Mouse (Mus musculus) MEL (cell line): ENCODE results near the gene Syt17. TPM values are rescaled to one million over a fixed set of nuclear protein-coding genes. Genes with fewer than 3 reads are reported as not detected.

Source experiments
- DNase-seq: peaks from one replicate; pipeline ENCODE4 v3.0.0; 2011; ENCODE audit warnings: low read depth, low spot score
- H3K27ac ChIP-seq: 2 replicates; pipeline ENCODE4 v1.5.1; 2012; ENCODE audit warnings: low read depth, mild to moderate bottlenecking, control low read depth, low read length, moderate library complexity; ENCODE audit not compliant: control insufficient read depth
- H3K27me3 ChIP-seq, 2 experiments: fragments of 150-350 bp in 1 of 2; sonication (generic) in 1 of 2; 2 replicates each; pipeline ENCODE4 v1.6.1; 2012; ENCODE audit warnings: low read length in 2 of 2, mild to moderate bottlenecking in 2 of 2, improper control_type of control experiment in 1 of 2, moderate library complexity in 1 of 2; ENCODE audit not compliant: insufficient read depth in 2 of 2, control insufficient read depth in 1 of 2
- H3K36me3 ChIP-seq, 2 experiments: 2 replicates each; pipeline ENCODE4 v1.6.1; 2012 to 2014; ENCODE audit warnings: low read length in 2 of 2, improper control_type of control experiment in 1 of 2, inconsistent platforms in 1 of 2, mild to moderate bottlenecking in 1 of 2; ENCODE audit not compliant: insufficient read depth in 2 of 2, control insufficient read depth in 1 of 2
- H3K4me1 ChIP-seq, 2 experiments: fragments of 150-350 bp in 1 of 2; sonication (generic) in 1 of 2; 2 replicates each; pipeline ENCODE4 v1.6.1; 2012; ENCODE audit warnings: low read length in 2 of 2, improper control_type of control experiment in 1 of 2, mild to moderate bottlenecking in 1 of 2; ENCODE audit not compliant: insufficient read depth in 2 of 2, control insufficient read depth in 1 of 2
- H3K4me3 ChIP-seq, 2 experiments: fragments of 150-350 bp in 1 of 2; sonication (generic) in 1 of 2; 2 replicates each; pipeline ENCODE4 v1.5.1; 2012; ENCODE audit warnings: low read depth in 2 of 2, low read length in 2 of 2, mild to moderate bottlenecking in 2 of 2, moderate library complexity in 2 of 2, control low read depth in 1 of 2, improper control_type of control experiment in 1 of 2; ENCODE audit not compliant: control insufficient read depth in 1 of 2, insufficient read depth in 1 of 2
- H3K79me2 ChIP-seq: 2 replicates; pipeline ENCODE4 v1.6.1; 2012; ENCODE audit warnings: mild to moderate bottlenecking, low read length, moderate library complexity; ENCODE audit not compliant: control insufficient read depth, poor library complexity, insufficient read depth
- H3K9ac ChIP-seq: 2 replicates; pipeline ENCODE4 v1.6.1; 2012; ENCODE audit warnings: low read depth, mild to moderate bottlenecking, control low read depth, low read length, moderate library complexity; ENCODE audit not compliant: control insufficient read depth, poor library complexity, severe bottlenecking
- H3K9me3 ChIP-seq: fragments of 150-350 bp; sonication (generic); replicated peaks from 2 replicates; pipeline ENCODE4 v1.6.1; 2012; ENCODE audit warnings: mild to moderate bottlenecking, low read length, improper control_type of control experiment, moderate library complexity; ENCODE audit not compliant: insufficient read depth
- CHD2 ChIP-seq: IDR thresholded peaks from 2 replicates; pipeline ENCODE4 v1.6.1; 2011; ENCODE audit warnings: low read length, improper control_type of control experiment
- CTCF ChIP-seq, 3 experiments: IDR thresholded peaks in 2 of 3; conservative IDR thresholded peaks in 1 of 3; 2 replicates each; pipeline ENCODE4 v1.5.1; 2011 to 2012; ENCODE audit warnings: low read length in 3 of 3, low read depth in 2 of 3, mild to moderate bottlenecking in 2 of 3, improper control_type of control experiment in 1 of 3, inconsistent platforms in 1 of 3, mixed read lengths in 1 of 3, moderate library complexity in 1 of 3; ENCODE audit not compliant: control insufficient read depth in 1 of 3, insufficient read depth in 1 of 3, poor library complexity in 1 of 3, severe bottlenecking in 1 of 3
- E2F4 ChIP-seq: IDR thresholded peaks from 2 replicates; pipeline ENCODE4 v1.6.1; 2011; ENCODE audit warnings: low read depth, low read length, improper control_type of control experiment, borderline replicate concordance
- ELF1 ChIP-seq: IDR thresholded peaks from 2 replicates; pipeline ENCODE4 v1.6.1; 2014; ENCODE audit warnings: low read depth, mild to moderate bottlenecking, inconsistent platforms, low read length, improper control_type of control experiment, moderate library complexity
- EP300 ChIP-seq, 2 experiments: IDR thresholded peaks; 2 replicates each; pipeline ENCODE4 v1.6.1; 2011; ENCODE audit warnings: improper control_type of control experiment in 2 of 2, low read length in 2 of 2, low read depth in 1 of 2, mild to moderate bottlenecking in 1 of 2
- GABPA ChIP-seq: IDR thresholded peaks from 2 replicates; pipeline ENCODE4 v1.6.1; 2012; ENCODE audit warnings: low read depth, mild to moderate bottlenecking, inconsistent platforms, low read length, improper control_type of control experiment, moderate library complexity
- HCFC1 ChIP-seq: IDR thresholded peaks from 2 replicates; pipeline ENCODE4 v1.6.1; 2012; ENCODE audit warnings: low read depth, mild to moderate bottlenecking, inconsistent platforms, low read length, improper control_type of control experiment, moderate library complexity
- JUND ChIP-seq: IDR thresholded peaks from 2 replicates; pipeline ENCODE4 v1.6.1; 2011; ENCODE audit warnings: low read depth, mild to moderate bottlenecking, improper control_type of control experiment, low read length
- KAT2A ChIP-seq: conservative IDR thresholded peaks from 2 replicates; pipeline ENCODE4 v1.6.1; 2012; ENCODE audit warnings: low read depth, low read length, improper control_type of control experiment, inconsistent platforms
- MAFK ChIP-seq: IDR thresholded peaks from 2 replicates; pipeline ENCODE4 v1.6.1; 2011; ENCODE audit warnings: low read depth, mild to moderate bottlenecking, low read length, improper control_type of control experiment, borderline replicate concordance
- MAZ ChIP-seq: IDR thresholded peaks from 2 replicates; pipeline ENCODE4 v1.6.1; 2012; ENCODE audit warnings: low read depth, mild to moderate bottlenecking, inconsistent platforms, low read length, improper control_type of control experiment
- MEF2A ChIP-seq: IDR thresholded peaks from 2 replicates; pipeline ENCODE4 v1.6.1; 2014; ENCODE audit warnings: low read depth, mild to moderate bottlenecking, inconsistent platforms, low read length, improper control_type of control experiment; ENCODE audit not compliant: poor library complexity, insufficient replicate concordance, severe bottlenecking; ENCODE audit errors: extremely low read depth
- MXI1 ChIP-seq: IDR thresholded peaks from 2 replicates; pipeline ENCODE4 v1.6.1; 2011; ENCODE audit warnings: mild to moderate bottlenecking, low read depth, low read length, improper control_type of control experiment
- MYB ChIP-seq: IDR thresholded peaks from 2 replicates; pipeline ENCODE4 v1.6.1; 2011; ENCODE audit warnings: mild to moderate bottlenecking, low read depth, low read length, improper control_type of control experiment
- MYC ChIP-seq: IDR thresholded peaks from 2 replicates; pipeline ENCODE4 v1.6.1; 2011; ENCODE audit warnings: low read depth, mild to moderate bottlenecking, low read length, improper control_type of control experiment, moderate library complexity
- NRF1 ChIP-seq: IDR thresholded peaks from 2 replicates; pipeline ENCODE4 v1.6.1; 2014; ENCODE audit warnings: low read depth, mild to moderate bottlenecking, inconsistent platforms, low read length, improper control_type of control experiment, moderate library complexity; ENCODE audit not compliant: poor library complexity, insufficient read depth, severe bottlenecking
- POLR2A ChIP-seq, 2 experiments: IDR thresholded peaks; 2 replicates each; pipeline ENCODE4 v1.6.1; 2011 to 2012; ENCODE audit warnings: low read length in 2 of 2, mild to moderate bottlenecking in 2 of 2, control low read depth in 1 of 2, improper control_type of control experiment in 1 of 2, low read depth in 1 of 2, moderate library complexity in 1 of 2; ENCODE audit not compliant: control insufficient read depth in 1 of 2, insufficient read depth in 1 of 2, poor library complexity in 1 of 2
- POLR2AphosphoS2 ChIP-seq: IDR thresholded peaks from 2 replicates; pipeline ENCODE4 v1.6.1; 2011; ENCODE audit warnings: low read length, improper control_type of control experiment
- RAD21 ChIP-seq: IDR thresholded peaks from 2 replicates; pipeline ENCODE4 v1.6.1; 2011; ENCODE audit warnings: mild to moderate bottlenecking, low read depth, low read length, improper control_type of control experiment
- SIN3A ChIP-seq: IDR thresholded peaks from 2 replicates; pipeline ENCODE4 v1.6.1; 2012; ENCODE audit warnings: low read length, improper control_type of control experiment, inconsistent platforms
- SMC3 ChIP-seq: IDR thresholded peaks from 2 replicates; pipeline ENCODE4 v1.6.1; 2011; ENCODE audit warnings: low read depth, low read length, improper control_type of control experiment
- TAL1 ChIP-seq: IDR thresholded peaks from 2 replicates; pipeline ENCODE4 v1.6.1; 2012; ENCODE audit warnings: mild to moderate bottlenecking, inconsistent platforms, low read length, moderate library complexity, mixed read lengths
- TBP ChIP-seq: IDR thresholded peaks from 2 replicates; pipeline ENCODE4 v1.8.0; 2011; ENCODE audit warnings: low read depth, low read length, improper control_type of control experiment
- USF2 ChIP-seq, 2 experiments: IDR thresholded peaks; 2 replicates each; pipeline ENCODE4 v1.6.1; 2011 to 2012; ENCODE audit warnings: improper control_type of control experiment in 2 of 2, low read length in 2 of 2, borderline replicate concordance in 1 of 2, inconsistent platforms in 1 of 2, low read depth in 1 of 2, mild to moderate bottlenecking in 1 of 2; ENCODE audit not compliant: insufficient read depth in 1 of 2
- ZC3H11A ChIP-seq: IDR thresholded peaks from 2 replicates; pipeline ENCODE4 v1.6.1; 2012; ENCODE audit warnings: low read depth, mild to moderate bottlenecking, inconsistent platforms, low read length, improper control_type of control experiment
- ZKSCAN1 ChIP-seq: IDR thresholded peaks from 2 replicates; pipeline ENCODE4 v1.6.1; 2012; ENCODE audit warnings: low read depth, mild to moderate bottlenecking, inconsistent platforms, low read length, improper control_type of control experiment, moderate library complexity
- polyA plus RNA-seq, 2 experiments: library from polyadenylated mRNA; stranded (reverse) in 1 of 2; unstranded in 1 of 2; fragments of >175 nt in 1 of 2; fragments of >200 nt in 1 of 2; gene quantifications; 2 replicates each; pipeline versions ENCODE4 v1.2.1 to v1.2.4; 2012; ENCODE audit warnings: low replicate concordance in 2 of 2, low read depth in 1 of 2; ENCODE audit not compliant: insufficient read length in 2 of 2, insufficient read depth in 1 of 2, missing spikeins in 1 of 2
- total RNA-seq: library from RNA; depleted of rRNA; stranded (reverse); fragments of 300-350 nt; gene quantifications from 2 replicates; pipeline ENCODE4 v1.2.3, GENCODE M21; 2012

The Syt17 gene
- total and polyA plus RNA-seq, 3 experiments = not detected

DNA sequence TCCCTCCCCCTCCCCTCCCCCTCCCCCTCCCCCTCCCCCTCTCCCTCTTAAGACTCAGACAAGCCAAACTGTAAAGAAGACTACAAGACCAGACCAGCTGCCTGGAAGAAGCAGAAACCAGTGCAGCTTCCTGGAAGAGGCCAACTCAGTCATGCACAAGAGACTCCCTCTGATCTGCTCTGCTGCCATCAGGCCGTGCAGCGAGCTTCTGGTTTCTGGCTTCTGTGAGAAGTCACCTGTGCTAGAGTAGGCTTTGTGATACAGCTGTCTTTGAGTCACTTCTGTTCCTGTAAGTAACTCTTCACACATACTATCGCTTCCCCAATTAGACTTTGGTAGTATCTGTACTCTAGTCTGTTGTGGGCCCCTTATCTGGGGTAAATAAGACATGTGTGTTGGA, 68.0 kb downstream of the Syt17 start:
- H3K36me3 ChIP-seq = no peaks in the 10 kb centered on the region
- no peak for DNase-seq
- TF ChIP-seq RAD21 = no peak
- TF ChIP-seq SMC3 = no peak
- TF ChIP-seq NRF1 = no peak
- no peak for TF ChIP-seq EP300 (IDR thresholded peaks at IDR 0.05; ENCODE audit: low read depth in 1 of 2, low read length in 2 of 2)
- TF ChIP-seq USF2 (IDR thresholded peaks at IDR 0.05; ENCODE audit: borderline replicate concordance in 1 of 2, insufficient read depth in 1 of 2, low read depth in 1 of 2, low read length in 2 of 2) = no peak
- no peak for TF ChIP-seq ELF1
- TF ChIP-seq POLR2AphosphoS2 = no peak
- TF ChIP-seq MEF2A = no peak
- TF ChIP-seq MYC = no peak
- TF ChIP-seq CHD2 = no peak
- TF ChIP-seq JUND = no peak
- TF ChIP-seq GABPA = no peak
- no peak for TF ChIP-seq E2F4

GRCm38 (mm10) chr7:118376590-118376989, 71.4 kb downstream of the Syt17 start:
- Histone ChIP-seq H3K9ac (no peak overlapping the region), H3K9me3 (no peaks in the 10 kb centered on the region), H3K27ac (no peak overlapping the region), H3K4me1 (no peaks in the 10 kb centered on the region), H3K27me3 (no peaks in the 10 kb centered on the region), H3K79me2 (no peaks in the 10 kb centered on the region), H3K36me3 (no peaks in the 10 kb centered on the region), H3K4me3 (no peak overlapping the region)
- TF ChIP-seq CTCF (IDR thresholded peaks at IDR 0.05 in 2 of 3, conservative IDR thresholded peaks at IDR 0.05 in 1 of 3; ENCODE audit: control insufficient read depth in 1 of 3, insufficient read depth in 1 of 3, low read depth in 2 of 3, low read length in 3 of 3, poor library complexity in 1 of 3, severe bottlenecking in 1 of 3) = no peak
- no peak for TF ChIP-seq RAD21
- TF ChIP-seq EP300 (IDR thresholded peaks at IDR 0.05; ENCODE audit: low read depth in 1 of 2, low read length in 2 of 2) = no peak
- TF ChIP-seq MAFK = no peak
- TF ChIP-seq MYB = no peak
- TF ChIP-seq KAT2A = no peak
- no peak for TF ChIP-seq POLR2A (IDR thresholded peaks at IDR 0.05; ENCODE audit: control insufficient read depth in 1 of 2, insufficient read depth in 1 of 2, low read depth in 1 of 2, low read length in 2 of 2, poor library complexity in 1 of 2)
- TF ChIP-seq JUND = no peak
- TF ChIP-seq MAZ = no peak
- no peak for TF ChIP-seq ZC3H11A
- no peak for TF ChIP-seq MXI1
- TF ChIP-seq TAL1 = no peak
- TF ChIP-seq ZKSCAN1 = no peak
- no peak for TF ChIP-seq TBP
- no peak for TF ChIP-seq SIN3A
- no peak for TF ChIP-seq CHD2
- no peak for TF ChIP-seq E2F4
- no peak for TF ChIP-seq HCFC1
- TF ChIP-seq MEF2A = no peak
- DNase-seq = no peak

More for the DNA sequence above, 68.0 kb downstream of the Syt17 start:
- no peaks in the 10 kb centered on the region for H3K4me1 ChIP-seq
- no peak overlapping the region for H3K9ac ChIP-seq
- no peaks in the 10 kb centered on the region for H3K27me3 ChIP-seq
- no peak overlapping the region for H3K4me3 ChIP-seq
- H3K79me2 ChIP-seq = no peaks in the 10 kb centered on the region
- H3K27ac ChIP-seq = no peak overlapping the region
- H3K9me3 ChIP-seq = no peaks in the 10 kb centered on the region
